Mouse (Mus musculus): ENCODE measurements around the gene Reep3. TPM values are rescaled to one million over a fixed set of nuclear protein-coding genes. Genes with fewer than 3 reads are reported as not detected.

Reep3 gene
- polyA plus RNA-seq, 1 experiment from 2014 or later: 29.3 TPM

DNA sequence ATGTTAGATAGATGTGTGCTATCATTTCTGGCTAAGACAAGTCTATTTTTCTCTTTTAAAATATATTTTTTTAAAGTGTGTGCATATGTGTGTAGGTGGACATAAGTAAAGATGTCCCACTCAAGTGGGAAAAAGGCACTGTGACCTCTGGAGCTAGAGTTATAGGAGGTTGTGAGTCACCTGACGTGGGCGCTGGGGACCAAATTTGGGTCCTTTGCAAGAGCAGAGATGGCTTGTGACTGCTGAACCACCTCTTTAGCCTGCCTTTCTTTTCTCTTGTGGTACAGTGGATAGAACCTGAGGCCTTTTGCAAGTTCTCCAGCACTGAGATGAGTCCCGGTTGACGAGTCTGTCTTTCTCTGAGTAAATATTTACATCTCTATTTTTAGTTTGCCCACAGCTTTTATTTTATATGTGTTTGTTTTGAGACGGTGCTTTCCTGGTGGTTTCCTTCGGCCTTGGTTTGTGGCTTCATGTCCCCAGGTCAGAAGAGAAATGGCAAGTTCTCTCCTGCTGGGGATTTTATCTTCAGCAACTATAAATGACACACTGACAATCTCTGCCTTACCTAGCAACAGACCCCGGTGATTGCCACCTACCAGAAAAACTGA is 31.4 kb downstream of the Reep3 start:
- Histone ChIP-seq H3K27me3 (replicated peaks) (no peaks in the 10 kb centered on the region), H3K4me2 (no peak overlapping the region), H3K27ac (ENCODE audit: poor library complexity, severe bottlenecking) (no peak overlapping the region), H3K4me3 (no peak overlapping the region), H3K9ac (no peak overlapping the region), H3K9me3 (replicated peaks) (peaks cover 4% of the 10 kb centered on the region; the same call in 1 of the 2 replicates), H3K4me1 (replicated peaks) (peaks cover 26% of the 10 kb centered on the region), H3K36me3 (no peaks in the 10 kb centered on the region)
- no peak for ATAC-seq (ENCODE audit: insufficient number of reproducible peaks, low FRiP score)
- 66% methylated on average over 7 of the region's 7 CpGs for WGBS

DNA sequence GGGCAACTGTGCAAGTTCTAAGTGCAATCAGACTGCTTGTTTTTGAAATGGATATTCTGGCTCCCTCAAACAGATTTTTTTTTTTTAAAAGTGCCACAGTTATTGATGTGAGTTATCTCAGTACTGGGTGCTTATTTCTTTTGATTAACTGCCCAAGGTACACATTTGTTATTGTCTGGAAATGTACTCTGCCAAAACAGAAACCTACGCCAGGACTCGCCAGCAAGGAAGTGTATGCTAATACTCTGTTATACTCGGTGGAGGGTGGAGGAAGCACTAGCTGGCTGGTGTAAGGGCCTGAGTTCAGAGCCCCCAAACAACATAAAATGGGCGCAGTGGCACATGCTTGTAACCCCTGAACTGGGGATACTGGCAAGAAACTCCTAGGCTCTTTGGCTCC is 34.9 kb downstream of the Reep3 start:
- WGBS: 54% methylated on average over 4 of the region's 4 CpGs
- no peaks in the 10 kb centered on the region for H3K9me3 ChIP-seq (replicated peaks)
- no peak for ATAC-seq (ENCODE audit: insufficient number of reproducible peaks, low FRiP score)
- H3K4me1 ChIP-seq (replicated peaks): peaks cover 37% of the 10 kb centered on the region
- no peak overlapping the region; the same call in 1 of the 2 replicates for H3K4me2 ChIP-seq
- H3K36me3 ChIP-seq: no peaks in the 10 kb centered on the region
- H3K9ac ChIP-seq: no peak overlapping the region
- H3K27me3 ChIP-seq (replicated peaks): no peaks in the 10 kb centered on the region
- H3K27ac ChIP-seq (ENCODE audit: poor library complexity, severe bottlenecking): peak overlapping the region; percentile 44; the same call in 1 of the 2 replicates
- no peak overlapping the region for H3K4me3 ChIP-seq

DNA sequence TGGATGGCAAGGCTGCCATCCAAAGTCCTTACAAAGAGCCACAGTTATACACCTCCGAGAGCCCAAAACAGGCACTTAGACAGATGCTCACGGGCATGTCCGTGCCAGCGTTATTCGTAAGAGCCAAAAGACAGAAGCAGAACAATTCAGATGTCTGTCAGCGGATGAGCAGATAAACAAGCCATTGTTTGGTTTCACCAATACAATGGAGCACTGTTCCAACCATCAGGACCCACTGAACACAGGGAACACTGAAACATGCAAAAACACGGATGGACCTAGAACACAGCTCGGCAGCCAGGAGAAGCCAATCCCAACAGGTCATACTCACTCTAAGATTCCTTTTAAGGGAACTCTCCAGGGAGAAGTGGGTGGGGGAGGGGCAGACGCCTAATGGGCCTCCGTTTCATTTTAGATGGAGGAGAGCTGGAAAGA is 35.4 kb downstream of the Reep3 start:
- H3K36me3 ChIP-seq: no peaks in the 10 kb centered on the region
- WGBS: 41% methylated on average over 10 of the region's 10 CpGs
- no peak overlapping the region for H3K9ac ChIP-seq
- H3K27ac ChIP-seq (ENCODE audit: poor library complexity, severe bottlenecking): peak overlapping the region; percentile 16
- H3K4me1 ChIP-seq (replicated peaks): peaks cover 41% of the 10 kb centered on the region
- ATAC-seq (ENCODE audit: insufficient number of reproducible peaks, low FRiP score): no peak
- no peak overlapping the region for H3K4me3 ChIP-seq
- no peaks in the 10 kb centered on the region for H3K27me3 ChIP-seq (replicated peaks)
- no peak overlapping the region; the same call in 1 of the 2 replicates for H3K4me2 ChIP-seq
- H3K9me3 ChIP-seq (replicated peaks): no peaks in the 10 kb centered on the region

DNA sequence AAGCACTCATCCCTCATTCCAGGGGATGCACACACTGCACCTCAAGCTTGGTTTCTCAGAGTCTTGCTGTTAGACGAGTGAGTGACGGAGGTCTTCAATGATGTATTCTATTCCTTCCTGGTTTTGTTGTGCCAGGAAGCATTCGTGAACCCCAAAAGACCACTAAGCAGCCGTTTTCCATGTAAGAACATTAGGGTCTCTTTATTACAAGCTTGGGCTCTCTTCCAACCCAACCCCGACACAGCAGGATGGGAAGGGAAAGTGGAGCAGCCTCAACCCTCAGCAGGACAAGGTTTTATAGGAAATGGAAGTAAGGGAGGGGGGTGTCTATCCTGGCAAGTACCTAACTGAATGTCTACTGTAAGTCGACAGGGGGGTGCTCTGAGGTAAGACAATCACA is 38.0 kb downstream of the Reep3 start:
- 70% methylated on average over 6 of the region's 6 CpGs for WGBS
- no peak for ATAC-seq (ENCODE audit: insufficient number of reproducible peaks, low FRiP score)
- H3K27ac ChIP-seq (ENCODE audit: poor library complexity, severe bottlenecking): no peak overlapping the region

DNA sequence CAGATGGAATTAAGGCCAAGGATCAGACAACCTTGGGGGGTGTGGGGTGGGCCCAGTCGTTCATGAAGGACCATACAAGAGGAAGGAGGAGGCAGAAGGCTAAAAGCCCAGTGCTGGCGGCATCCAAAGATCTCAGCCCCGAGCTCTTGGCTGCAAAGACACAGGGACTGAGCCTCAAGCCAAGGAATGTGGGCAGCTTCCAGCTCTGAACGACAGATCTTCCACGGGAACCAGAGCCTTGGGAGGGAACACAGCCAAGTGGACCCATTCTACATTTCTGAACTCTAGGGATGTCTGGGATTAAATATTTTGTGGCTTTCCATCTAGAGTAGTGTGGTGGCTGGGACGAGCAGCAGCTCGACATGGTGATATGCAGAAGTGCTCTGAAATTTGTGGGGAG is 38.4 kb downstream of the Reep3 start:
- H3K4me1 ChIP-seq (replicated peaks): peaks cover 51% of the 10 kb centered on the region
- H3K36me3 ChIP-seq: no peaks in the 10 kb centered on the region
- no peaks in the 10 kb centered on the region for H3K27me3 ChIP-seq (replicated peaks)
- H3K9ac ChIP-seq: no peak overlapping the region
- H3K9me3 ChIP-seq (replicated peaks): no peaks in the 10 kb centered on the region
- ATAC-seq (ENCODE audit: insufficient number of reproducible peaks, low FRiP score): no peak
- WGBS: 52% methylated on average over 7 of the region's 7 CpGs
- H3K4me3 ChIP-seq: no peak overlapping the region
- H3K4me2 ChIP-seq: no peak overlapping the region
- H3K27ac ChIP-seq (ENCODE audit: poor library complexity, severe bottlenecking): peak overlapping the region; percentile 44; the same call in 1 of the 2 replicates

More for the DNA sequence above, 38.0 kb downstream of the Reep3 start:
- H3K36me3 ChIP-seq: no peaks in the 10 kb centered on the region
- no peaks in the 10 kb centered on the region for H3K27me3 ChIP-seq (replicated peaks)
- H3K4me2 ChIP-seq: no peak overlapping the region
- H3K9me3 ChIP-seq (replicated peaks): no peaks in the 10 kb centered on the region
- H3K9ac ChIP-seq: no peak overlapping the region
- no peak overlapping the region for H3K4me3 ChIP-seq
- peaks cover 47% of the 10 kb centered on the region for H3K4me1 ChIP-seq (replicated peaks)

DNA sequence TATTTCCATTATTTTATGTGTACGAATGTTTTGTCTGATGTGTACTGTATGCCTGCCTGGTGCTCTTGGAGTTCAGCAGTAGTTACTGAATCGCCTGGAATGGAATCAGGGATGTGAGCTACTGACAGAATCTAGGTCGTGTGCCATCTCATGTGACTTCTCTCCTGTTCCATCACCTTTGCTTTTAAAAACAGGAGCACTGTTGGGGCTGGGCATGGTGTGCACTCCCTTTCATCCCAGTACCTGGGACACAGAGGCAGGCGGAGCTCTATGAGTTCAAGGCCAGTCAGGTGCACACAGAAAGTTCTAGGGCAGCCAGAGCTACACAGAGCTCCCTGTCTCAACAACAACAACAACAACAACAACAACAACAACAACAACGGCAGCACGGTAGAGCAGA is 39.0 kb downstream of the Reep3 start:
- Histone ChIP-seq H3K4me3 (no peak overlapping the region), H3K27ac (ENCODE audit: poor library complexity, severe bottlenecking) (0 out of 2 replicates have a peak overlapping the region, but pooled peaks have one; percentile 38), H3K4me2 (no peak overlapping the region), H3K36me3 (no peaks in the 10 kb centered on the region), H3K27me3 (replicated peaks) (no peaks in the 10 kb centered on the region), H3K9me3 (replicated peaks) (no peaks in the 10 kb centered on the region), H3K4me1 (replicated peaks) (peaks cover 56% of the 10 kb centered on the region), H3K9ac (no peak overlapping the region)
- no peak for ATAC-seq (ENCODE audit: insufficient number of reproducible peaks, low FRiP score)
- WGBS: 84% methylated on average over 6 of the region's 6 CpGs

DNA sequence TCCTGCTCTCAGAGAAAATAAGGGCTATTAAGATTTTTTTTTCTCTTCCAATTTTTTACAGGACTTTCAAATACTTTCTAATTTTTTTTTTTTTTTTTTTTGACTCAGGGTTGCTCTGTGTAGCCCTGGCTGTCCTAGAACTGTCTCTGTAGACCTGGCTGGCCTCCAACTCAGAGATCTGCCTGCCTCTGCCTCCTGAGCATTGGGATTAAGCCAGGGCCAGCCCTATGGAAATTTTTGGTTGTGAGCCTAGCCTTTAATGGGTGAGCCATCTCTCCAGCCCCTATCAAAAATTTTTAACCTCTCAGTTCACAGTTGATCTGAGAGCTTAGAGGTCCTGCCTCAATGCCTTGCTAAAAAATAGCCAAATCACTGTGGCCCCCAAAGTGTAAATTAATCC is 39.5 kb downstream of the Reep3 start:
- no peak overlapping the region for H3K9ac ChIP-seq
- H3K4me3 ChIP-seq: no peak overlapping the region
- H3K4me1 ChIP-seq (replicated peaks): peaks cover 61% of the 10 kb centered on the region
- H3K36me3 ChIP-seq: no peaks in the 10 kb centered on the region
- ATAC-seq (ENCODE audit: insufficient number of reproducible peaks, low FRiP score): no peak
- no peaks in the 10 kb centered on the region for H3K27me3 ChIP-seq (replicated peaks)
- H3K4me2 ChIP-seq: no peak overlapping the region
- H3K9me3 ChIP-seq (replicated peaks): no peaks in the 10 kb centered on the region
- H3K27ac ChIP-seq (ENCODE audit: poor library complexity, severe bottlenecking): peak overlapping the region; percentile 73; the same call in 1 of the 2 replicates

DNA sequence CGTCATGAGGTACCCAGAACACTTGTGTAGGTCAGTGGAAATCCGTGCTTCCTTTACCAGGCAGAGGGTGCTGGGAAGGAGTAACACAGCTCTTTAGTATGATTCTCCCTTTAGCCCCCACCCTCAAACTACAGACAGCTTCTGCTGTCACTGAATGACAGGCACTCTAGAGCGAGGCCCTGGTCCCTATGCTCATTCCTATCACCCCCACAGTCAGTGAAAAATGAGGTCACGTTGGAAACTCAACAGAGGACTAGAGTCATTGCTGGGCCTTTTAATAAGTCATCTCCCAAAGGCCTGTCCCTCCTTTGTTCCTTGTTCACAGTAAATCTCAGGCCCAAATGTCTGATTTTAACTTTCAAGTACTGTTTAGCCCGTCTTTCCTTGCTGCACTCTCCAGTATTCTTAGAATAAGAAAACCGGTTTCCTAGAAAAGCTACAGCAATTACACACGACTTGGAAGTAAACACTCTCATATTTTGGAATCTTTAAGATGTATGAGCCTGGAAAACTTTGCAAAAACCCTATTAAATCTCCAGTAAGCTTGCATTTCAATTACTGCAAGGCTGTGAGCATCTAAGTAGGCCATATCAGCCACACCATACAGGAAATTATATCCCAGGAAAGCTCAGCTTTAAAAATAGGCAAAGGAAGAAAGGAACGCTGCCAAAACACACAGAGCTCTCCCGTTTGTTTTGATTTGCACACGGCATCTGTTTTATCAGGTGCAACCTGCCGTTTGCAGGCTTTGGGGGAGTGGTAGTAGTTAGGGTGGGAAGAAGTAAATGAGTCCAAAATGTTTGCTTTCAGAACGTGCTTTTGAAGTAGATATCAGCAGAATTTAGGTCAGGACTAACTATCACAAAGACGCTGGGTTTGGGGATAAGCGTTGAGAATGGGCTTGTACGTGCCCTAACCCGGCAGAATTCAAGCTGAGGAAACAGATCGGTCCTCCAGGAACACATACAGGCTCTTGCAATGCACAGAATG is 40.6 kb downstream of the Reep3 start:
- Histone ChIP-seq H3K4me1 (replicated peaks) (peaks cover 60% of the 10 kb centered on the region), H3K4me3 (peak overlapping the region; percentile 5; the same call in 1 of the 2 replicates), H3K36me3 (no peaks in the 10 kb centered on the region), H3K9me3 (replicated peaks) (no peaks in the 10 kb centered on the region), H3K27me3 (replicated peaks) (no peaks in the 10 kb centered on the region), H3K4me2 (peak overlapping the region; percentile 57), H3K9ac (0 out of 2 replicates have a peak overlapping the region, but pooled peaks have one; percentile 7), H3K27ac (ENCODE audit: poor library complexity, severe bottlenecking) (peak overlapping the region; percentile 73)
- peak; percentile 56; the same call in 1 of the 2 replicates for ATAC-seq (ENCODE audit: insufficient number of reproducible peaks, low FRiP score)
- WGBS: 20% methylated on average over 17 of the region's 17 CpGs

DNA sequence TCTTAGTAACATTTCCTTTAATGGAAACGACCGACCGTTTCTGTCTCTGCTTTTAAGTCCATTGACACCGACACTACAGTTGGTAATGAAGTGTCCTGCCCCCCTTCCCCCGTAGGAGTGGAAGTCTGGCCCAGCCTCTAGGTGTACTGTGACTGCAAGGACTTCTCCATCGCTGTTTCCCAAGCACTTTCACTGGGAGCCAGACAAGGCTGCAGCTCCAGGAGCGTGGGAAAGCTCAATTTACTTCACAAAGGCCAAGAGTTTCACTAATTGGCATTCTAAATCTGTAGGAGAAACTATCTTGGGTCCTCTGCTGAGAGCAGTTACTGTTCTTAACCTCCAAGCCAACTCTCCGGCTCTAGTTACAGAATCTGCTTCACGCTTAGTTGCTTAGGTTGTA is 43.3 kb downstream of the Reep3 start:
- Histone ChIP-seq H3K9me3 (replicated peaks) (no peaks in the 10 kb centered on the region), H3K27me3 (replicated peaks) (no peaks in the 10 kb centered on the region), H3K4me1 (replicated peaks) (peaks cover 58% of the 10 kb centered on the region), H3K36me3 (no peaks in the 10 kb centered on the region), H3K27ac (ENCODE audit: poor library complexity, severe bottlenecking) (peak overlapping the region; percentile 25; the same call in 1 of the 2 replicates), H3K9ac (no peak overlapping the region), H3K4me2 (no peak overlapping the region), H3K4me3 (no peak overlapping the region)
- no peak for ATAC-seq (ENCODE audit: insufficient number of reproducible peaks, low FRiP score)
- WGBS: 31% methylated on average over 9 of the region's 9 CpGs

DNA sequence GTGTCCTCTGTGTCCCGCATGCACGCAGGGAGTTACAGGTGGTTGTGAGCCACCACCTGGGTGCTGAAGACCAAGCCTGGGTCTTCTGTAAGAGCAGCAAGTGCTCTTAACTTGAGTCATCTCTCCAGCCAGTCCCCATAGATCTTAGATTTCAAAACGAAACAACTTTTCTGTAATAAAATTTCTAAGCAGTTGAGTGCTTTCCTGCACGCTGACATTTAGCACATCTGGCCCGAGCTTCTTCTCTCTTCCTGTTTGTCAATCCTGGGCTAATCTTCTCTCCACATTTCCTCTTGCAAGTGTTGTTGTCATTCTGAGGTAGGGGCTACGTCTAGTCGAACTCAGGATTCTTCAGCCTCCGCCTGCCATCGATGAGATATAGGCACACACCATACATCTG is 44.3 kb downstream of the Reep3 start:
- 60% methylated on average over 9 of the region's 9 CpGs for WGBS

DNA sequence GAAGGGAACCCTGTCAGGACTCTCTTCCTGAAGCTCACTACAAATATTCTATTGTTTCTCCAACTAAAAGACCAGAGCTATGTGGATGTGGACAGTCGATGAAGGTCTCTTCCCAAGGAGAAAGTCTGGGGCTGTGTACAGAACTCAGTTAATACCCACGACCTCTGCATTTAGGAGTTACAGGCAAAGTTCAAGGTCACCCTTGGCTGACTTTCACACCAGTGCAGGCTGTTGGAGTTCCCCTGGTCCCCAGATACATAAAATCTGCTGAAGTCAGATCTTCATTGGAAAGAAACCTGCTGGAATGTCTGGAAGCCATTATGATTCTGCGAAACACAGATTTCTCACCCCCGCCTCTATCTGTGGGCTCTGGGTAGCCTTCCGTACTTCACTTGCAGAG is 45.3 kb downstream of the Reep3 start:
- Histone ChIP-seq H3K27ac (ENCODE audit: poor library complexity, severe bottlenecking) (0 out of 2 replicates have a peak overlapping the region, but pooled peaks have one; percentile 18), H3K27me3 (replicated peaks) (no peaks in the 10 kb centered on the region), H3K4me3 (no peak overlapping the region), H3K36me3 (no peaks in the 10 kb centered on the region), H3K4me1 (replicated peaks) (peaks cover 48% of the 10 kb centered on the region), H3K9me3 (replicated peaks) (no peaks in the 10 kb centered on the region), H3K4me2 (no peak overlapping the region), H3K9ac (no peak overlapping the region)
- no peak for ATAC-seq (ENCODE audit: insufficient number of reproducible peaks, low FRiP score)
- WGBS: 73% methylated on average over 5 of the region's 5 CpGs

More for the DNA sequence above, 44.3 kb downstream of the Reep3 start:
- H3K27ac ChIP-seq (ENCODE audit: poor library complexity, severe bottlenecking): no peak overlapping the region
- H3K9me3 ChIP-seq (replicated peaks): no peaks in the 10 kb centered on the region
- H3K4me3 ChIP-seq: no peak overlapping the region
- no peak for ATAC-seq (ENCODE audit: insufficient number of reproducible peaks, low FRiP score)
- H3K27me3 ChIP-seq (replicated peaks): no peaks in the 10 kb centered on the region
- H3K9ac ChIP-seq: no peak overlapping the region
- no peak overlapping the region for H3K4me2 ChIP-seq
- H3K36me3 ChIP-seq: no peaks in the 10 kb centered on the region
- H3K4me1 ChIP-seq (replicated peaks): peaks cover 48% of the 10 kb centered on the region

Data from heart, embryonic 12.5 days (tissue).